Mouse (Mus musculus): ENCODE data around the gene Ltf. TPM values are rescaled to one million over a fixed set of nuclear protein-coding genes. Genes with fewer than 3 reads are reported as not detected.
A peak's percentile ranks its signal among the peaks of the same experiment; 100 is the strongest.

Ltf gene
- total RNA-seq, 2 experiments from 2014 or later, result 308 to 420 TPM

- no peak for ATAC-seq (replicated peaks; ENCODE audit: low FRiP score, poor library complexity, severe bottlenecking)
Observed at GRCm38 (mm10) chr9:111026791-111027190, 7.7 kb downstream of the Ltf start.

GRCm38 (mm10) chr9:111033717-111034116 is 14.6 kb downstream of the Ltf start:
- no peak for ATAC-seq (replicated peaks; ENCODE audit: low FRiP score, poor library complexity, severe bottlenecking)

GRCm38 (mm10) chr9:111039966-111040365 is 20.9 kb downstream of the Ltf start:
- ATAC-seq (replicated peaks; ENCODE audit: low FRiP score, poor library complexity, severe bottlenecking), result no peak

- no peak for ATAC-seq (replicated peaks; ENCODE audit: low FRiP score, poor library complexity, severe bottlenecking)
Observed at GRCm38 (mm10) chr9:111042266-111042665, 23.2 kb downstream of the Ltf start.

GRCm38 (mm10) chr9:111046222-111046621 is 27.2 kb downstream of the Ltf start:
- no peak for ATAC-seq (replicated peaks; ENCODE audit: low FRiP score, poor library complexity, severe bottlenecking)

GRCm38 (mm10) chr9:111047266-111047665 is 28.2 kb downstream of the Ltf start:
- ATAC-seq (replicated peaks; ENCODE audit: low FRiP score, poor library complexity, severe bottlenecking), result no peak

GRCm38 (mm10) chr9:111048452-111048851 is 29.4 kb downstream of the Ltf start:
- ATAC-seq (replicated peaks; ENCODE audit: low FRiP score, poor library complexity, severe bottlenecking), result no peak

GRCm38 (mm10) chr9:111054923-111055322 is 35.9 kb downstream of the Ltf start:
- no peak for ATAC-seq (replicated peaks; ENCODE audit: low FRiP score, poor library complexity, severe bottlenecking)

GRCm38 (mm10) chr9:111055800-111056518 is 36.9 kb downstream of the Ltf start:
- peak; percentile 15 for ATAC-seq (replicated peaks; ENCODE audit: low FRiP score, poor library complexity, severe bottlenecking)

GRCm38 (mm10) chr9:111056519-111056797 is 37.4 kb downstream of the Ltf start:
- ATAC-seq (replicated peaks; ENCODE audit: low FRiP score, poor library complexity, severe bottlenecking), result no peak; the same call in 1 of the 2 replicates

- peak; percentile 91 for ATAC-seq (replicated peaks; ENCODE audit: low FRiP score, poor library complexity, severe bottlenecking)
Observed at GRCm38 (mm10) chr9:111056798-111057543, 37.9 kb downstream of the Ltf start, which contains the start of gene Ccrl2. Gene Ccrl2, minus strand, starts transcription at chr9:111057519.

GRCm38 (mm10) chr9:111057544-111058370 is 38.7 kb downstream of the Ltf start:
- ATAC-seq (replicated peaks; ENCODE audit: low FRiP score, poor library complexity, severe bottlenecking), result no peak

- no peak for ATAC-seq (replicated peaks; ENCODE audit: low FRiP score, poor library complexity, severe bottlenecking)
Observed at GRCm38 (mm10) chr9:111058943-111059556, 40.0 kb downstream of the Ltf start.

GRCm38 (mm10) chr9:111062840-111063239 is 43.8 kb downstream of the Ltf start:
- ATAC-seq (replicated peaks; ENCODE audit: low FRiP score, poor library complexity, severe bottlenecking), result no peak

- ATAC-seq (replicated peaks; ENCODE audit: low FRiP score, poor library complexity, severe bottlenecking), result no peak
Observed at GRCm38 (mm10) chr9:111067052-111067451, 48.0 kb downstream of the Ltf start.

GRCm38 (mm10) chr9:111070546-111070961 is 51.5 kb downstream of the Ltf start:
- peak; percentile 82 for ATAC-seq (replicated peaks; ENCODE audit: low FRiP score, poor library complexity, severe bottlenecking)

- ATAC-seq (replicated peaks; ENCODE audit: low FRiP score, poor library complexity, severe bottlenecking), result 0 out of 2 replicates have a peak, but pooled peaks have one; percentile 53
Observed at GRCm38 (mm10) chr9:111072175-111072574, 53.1 kb downstream of the Ltf start.

GRCm38 (mm10) chr9:111072971-111073370 is 53.9 kb downstream of the Ltf start:
- no peak for ATAC-seq (replicated peaks; ENCODE audit: low FRiP score, poor library complexity, severe bottlenecking)

- ATAC-seq (replicated peaks; ENCODE audit: low FRiP score, poor library complexity, severe bottlenecking), result peak; percentile 73
Observed at GRCm38 (mm10) chr9:111077745-111078144, 58.7 kb downstream of the Ltf start.

- no peak for ATAC-seq (replicated peaks; ENCODE audit: low FRiP score, poor library complexity, severe bottlenecking)
Observed at GRCm38 (mm10) chr9:111080801-111081200, 61.7 kb downstream of the Ltf start.
